Mouse (Mus musculus): Measurements from ENCODE around the gene Rhox4a. TPM values are rescaled to one million over a fixed set of nuclear protein-coding genes. Genes with fewer than 3 reads are reported as not detected.
"Not testable (repeated sequence)": the region's sequence is repeated elsewhere in the genome, so short reads cannot be mapped to it uniquely, and the experiment has no call there.

Rhox4a gene
- 1.8 TPM in 1 of 2 replicates, not detected in the other for polyA plus RNA-seq (2016; fragmentation: Nextera tagmentation; extraction: Ambion mirVana)

DNA sequence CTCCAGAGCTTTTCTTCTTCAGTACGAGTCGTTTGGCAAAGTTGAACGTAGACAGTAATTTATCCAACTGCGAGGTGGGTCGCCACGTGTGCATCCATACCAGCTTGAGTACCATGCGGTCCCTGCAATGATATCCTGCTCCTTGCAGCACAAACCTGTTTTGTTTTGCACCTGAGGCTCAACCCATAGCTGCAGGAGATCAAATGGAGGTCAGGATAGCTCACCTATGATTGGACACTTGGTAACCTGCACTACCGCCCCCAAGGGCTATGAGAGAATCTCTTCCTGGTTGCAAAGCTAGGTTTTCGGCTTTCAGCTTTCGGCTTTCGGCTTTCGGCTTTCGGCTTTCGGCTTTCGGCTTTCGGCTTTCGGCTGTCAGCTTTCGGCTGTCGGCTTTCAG lies at the start of gene Rhox4a:
Gene Rhox4a, plus strand, starts transcription at position 301 of the 400 bp plus-strand sequence.
- not testable (repeated sequence) for H3K9me3 ChIP-seq (replicated peaks); H3K9ac ChIP-seq; H3K27me3 ChIP-seq; ATAC-seq (ENCODE audit: low FRiP score); H3K27ac ChIP-seq; H3K4me3 ChIP-seq; H3K4me1 ChIP-seq; H3K36me3 ChIP-seq; H3K4me2 ChIP-seq (replicated peaks)
- WGBS: 97% methylated on average over 10 of the region's 19 CpGs

DNA sequence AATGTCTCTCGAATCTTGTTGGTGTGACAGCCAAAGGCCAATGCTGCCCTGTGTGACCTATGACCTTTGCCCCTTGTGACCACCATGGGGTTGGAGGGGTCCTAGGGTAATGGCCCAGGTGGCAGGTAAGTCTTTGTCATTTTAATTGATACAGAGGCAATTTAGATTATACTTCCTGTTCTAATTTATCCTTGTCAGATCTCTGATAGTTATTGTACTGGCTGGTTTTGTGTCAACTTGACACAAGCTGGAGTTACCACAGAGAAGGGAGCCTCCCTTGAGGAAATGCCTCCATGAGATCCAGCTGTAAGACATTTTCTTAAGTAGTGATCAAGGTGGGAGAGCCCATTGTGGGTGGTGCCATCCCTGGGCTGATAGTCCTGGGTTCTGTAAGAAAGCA lies 43.0 kb upstream of the Rhox4a start, which contains the start of gene Rhox1:
Gene Rhox1, minus strand, starts transcription at position 101 of the 400 bp plus-strand sequence.
- not testable (repeated sequence) for H3K27me3 ChIP-seq; H3K4me1 ChIP-seq; H3K9ac ChIP-seq; H3K36me3 ChIP-seq; H3K9me3 ChIP-seq (replicated peaks); H3K27ac ChIP-seq; H3K4me2 ChIP-seq (replicated peaks); ATAC-seq (ENCODE audit: low FRiP score); H3K4me3 ChIP-seq
- WGBS: 90% methylated on average over 1 of the region's 1 CpGs

DNA sequence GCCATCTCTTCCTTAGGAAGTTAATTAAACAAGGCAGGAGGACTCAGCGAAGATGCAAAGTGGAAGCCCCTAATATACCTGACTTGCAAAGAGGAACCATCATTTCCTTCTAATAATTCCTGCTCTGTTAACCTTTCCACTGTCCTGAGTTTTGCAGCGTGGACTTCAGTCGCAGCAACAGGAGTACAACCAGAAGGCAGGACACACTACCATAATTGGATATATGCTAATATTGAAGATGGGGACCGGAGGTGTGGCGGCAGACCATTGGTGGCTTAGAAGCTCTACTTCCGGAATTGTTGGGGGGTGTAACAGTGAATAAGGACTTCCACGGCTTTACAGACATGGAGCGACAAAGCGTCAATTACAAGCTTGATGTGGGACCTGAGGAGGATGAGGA lies 20.5 kb upstream of the Rhox4a start, which contains the start of gene Rhox2a:
Gene Rhox2a, plus strand, starts transcription at position 301 of the 400 bp plus-strand sequence.
- not testable (repeated sequence) for H3K27ac ChIP-seq; H3K4me2 ChIP-seq (replicated peaks); H3K27me3 ChIP-seq; H3K36me3 ChIP-seq; H3K9me3 ChIP-seq (replicated peaks); H3K4me3 ChIP-seq; H3K4me1 ChIP-seq; ATAC-seq (ENCODE audit: low FRiP score); H3K9ac ChIP-seq
- WGBS: 100% methylated on average over 2 of the region's 9 CpGs

DNA sequence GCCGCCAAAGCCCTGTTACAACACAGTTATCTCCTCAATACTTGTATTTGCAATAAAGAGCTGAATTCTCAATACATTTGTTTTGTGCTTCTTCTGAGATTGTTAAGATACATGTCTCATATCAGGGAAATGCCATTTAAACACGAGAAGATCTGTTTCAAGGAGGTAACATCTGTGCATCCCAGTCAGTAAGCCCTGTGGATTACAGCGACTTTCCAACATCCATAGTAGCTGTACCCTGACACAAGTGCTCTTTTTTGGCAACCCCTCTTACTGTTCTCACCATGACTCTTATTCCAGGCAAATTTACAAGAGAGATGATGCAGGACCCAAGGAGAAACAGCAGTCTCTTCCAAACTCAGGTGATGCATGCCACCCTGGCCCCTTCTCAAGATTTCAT lies 15.5 kb upstream of the Rhox4a start, which contains the start of gene Rhox3a:
Gene Rhox3a, plus strand, starts transcription at position 301 of the 400 bp plus-strand sequence.
- not testable (repeated sequence) for ATAC-seq (ENCODE audit: low FRiP score); H3K36me3 ChIP-seq; H3K4me1 ChIP-seq; H3K9ac ChIP-seq; H3K27ac ChIP-seq; H3K4me3 ChIP-seq; H3K4me2 ChIP-seq (replicated peaks); H3K27me3 ChIP-seq; H3K9me3 ChIP-seq (replicated peaks)
- 90% methylated on average over 1 of the region's 3 CpGs for WGBS

Other genes with a start within 250 kb of the Rhox4a start
- gene Sowahd, start 216.5 kb upstream of the Rhox4a start, polyA plus RNA-seq (2016; fragmentation: Nextera tagmentation; extraction: Ambion mirVana): not detected in 2 replicates
- 388 and 426 TPM in 2 replicates for gene Rpl39, start 179.9 kb upstream of the Rhox4a start, polyA plus RNA-seq (2016; fragmentation: Nextera tagmentation; extraction: Ambion mirVana)
- 24.3 and 25.7 TPM in 2 replicates for gene Upf3b, start 155.0 kb upstream of the Rhox4a start, polyA plus RNA-seq (2016; fragmentation: Nextera tagmentation; extraction: Ambion mirVana)
- 23.9 and 25.7 TPM in 2 replicates for gene Nkap, start 138.5 kb upstream of the Rhox4a start, polyA plus RNA-seq (2016; fragmentation: Nextera tagmentation; extraction: Ambion mirVana)
- gene Akap14, start 96.5 kb upstream of the Rhox4a start, polyA plus RNA-seq (2016; fragmentation: Nextera tagmentation; extraction: Ambion mirVana): 0.50 and 0.57 TPM in 2 replicates
- 409 and 458 TPM in 2 replicates for gene Ndufa1, start 74.2 kb upstream of the Rhox4a start, polyA plus RNA-seq (2016; fragmentation: Nextera tagmentation; extraction: Ambion mirVana)
- gene Rnf113a1, start 74.1 kb upstream of the Rhox4a start, polyA plus RNA-seq (2016; fragmentation: Nextera tagmentation; extraction: Ambion mirVana): 16.0 and 19.3 TPM in 2 replicates
- not detected in 2 replicates for gene Gm9, start 54.3 kb upstream of the Rhox4a start, polyA plus RNA-seq (2016; fragmentation: Nextera tagmentation; extraction: Ambion mirVana)
- gene Rhox1, start 43.1 kb upstream of the Rhox4a start, polyA plus RNA-seq (2016; fragmentation: Nextera tagmentation; extraction: Ambion mirVana): not detected in 2 replicates
- gene Rhox2a, start 20.4 kb upstream of the Rhox4a start, polyA plus RNA-seq (2016; fragmentation: Nextera tagmentation; extraction: Ambion mirVana): 0.30 TPM in 1 of 2 replicates, not detected in the other
- gene Rhox3a, start 15.4 kb upstream of the Rhox4a start, polyA plus RNA-seq (2016; fragmentation: Nextera tagmentation; extraction: Ambion mirVana): not detected in 2 replicates
- gene Rhox3a2, start 114.7 kb downstream of the Rhox4a start, polyA plus RNA-seq (2016; fragmentation: Nextera tagmentation; extraction: Ambion mirVana): not detected in 2 replicates
- gene Rhox4a2, start 125.5 kb downstream of the Rhox4a start, polyA plus RNA-seq (2016; fragmentation: Nextera tagmentation; extraction: Ambion mirVana): 6.9 and 7.8 TPM in 2 replicates
- 0.67 and 1.2 TPM in 2 replicates for gene Rhox2b, start 146.7 kb downstream of the Rhox4a start, polyA plus RNA-seq (2016; fragmentation: Nextera tagmentation; extraction: Ambion mirVana)
- 1.6 and 2.4 TPM in 2 replicates for gene Rhox4b, start 167.2 kb downstream of the Rhox4a start, polyA plus RNA-seq (2016; fragmentation: Nextera tagmentation; extraction: Ambion mirVana)
- 2.9 and 3.1 TPM in 2 replicates for gene Rhox2c, start 188.3 kb downstream of the Rhox4a start, polyA plus RNA-seq (2016; fragmentation: Nextera tagmentation; extraction: Ambion mirVana)
- gene Rhox3c, start 193.2 kb downstream of the Rhox4a start, polyA plus RNA-seq (2016; fragmentation: Nextera tagmentation; extraction: Ambion mirVana): not detected in 2 replicates
- gene Rhox4c, start 215.0 kb downstream of the Rhox4a start, polyA plus RNA-seq (2016; fragmentation: Nextera tagmentation; extraction: Ambion mirVana): not detected in 2 replicates
- gene Rhox2d, start 228.1 kb downstream of the Rhox4a start, polyA plus RNA-seq (2016; fragmentation: Nextera tagmentation; extraction: Ambion mirVana): 0.54 TPM in 1 of 2 replicates, not detected in the other
- 0.45 TPM in 1 of 2 replicates, not detected in the other for gene Rhox4d, start 249.0 kb downstream of the Rhox4a start, polyA plus RNA-seq (2016; fragmentation: Nextera tagmentation; extraction: Ambion mirVana)

Data from hindbrain, embryonic 12.5 days (tissue).